Mouse (Mus musculus) brain, embryonic 14.5 days (tissue): ENCODE results near the gene 2410015M20Rik. TPM values are rescaled to one million over a fixed set of nuclear protein-coding genes. Genes with fewer than 3 reads are reported as not detected.
"Not testable (repeated sequence)": the region's sequence is repeated elsewhere in the genome, so short reads cannot be mapped to it uniquely, and the experiment has no call there.

Experiments used
- DNase-seq: peaks from one replicate; pipeline ENCODE4 v3.0.0-alpha.2; 2011; ENCODE audit warnings: low read depth
- CTCF ChIP-seq: fragments of 200-500 bp; IDR thresholded peaks from 2 replicates; pipeline ENCODE4 v1.5.1; 2012; ENCODE audit warnings: inconsistent platforms, mild to moderate bottlenecking, moderate library complexity, borderline replicate concordance; ENCODE audit not compliant: insufficient read depth, insufficient read length; ENCODE audit errors: extremely low read depth
- POLR2A ChIP-seq: fragments of 200-500 bp; IDR thresholded peaks from 2 replicates; pipeline ENCODE4 v1.6.1; 2012; ENCODE audit warnings: mild to moderate bottlenecking, inconsistent platforms, borderline replicate concordance; ENCODE audit not compliant: poor library complexity, insufficient read depth, insufficient read length, severe bottlenecking; ENCODE audit errors: extremely low read depth
- polyA plus RNA-seq: library from polyadenylated mRNA; depleted of rRNA; stranded (reverse); fragments of >200 nt; gene quantifications from 2 replicates; pipeline ENCODE4 v1.2.3, GENCODE M21; 2012; rRNA removed

2410015M20Rik gene
- polyA plus RNA-seq = 101 and 119 TPM in 2 replicates

DNA sequence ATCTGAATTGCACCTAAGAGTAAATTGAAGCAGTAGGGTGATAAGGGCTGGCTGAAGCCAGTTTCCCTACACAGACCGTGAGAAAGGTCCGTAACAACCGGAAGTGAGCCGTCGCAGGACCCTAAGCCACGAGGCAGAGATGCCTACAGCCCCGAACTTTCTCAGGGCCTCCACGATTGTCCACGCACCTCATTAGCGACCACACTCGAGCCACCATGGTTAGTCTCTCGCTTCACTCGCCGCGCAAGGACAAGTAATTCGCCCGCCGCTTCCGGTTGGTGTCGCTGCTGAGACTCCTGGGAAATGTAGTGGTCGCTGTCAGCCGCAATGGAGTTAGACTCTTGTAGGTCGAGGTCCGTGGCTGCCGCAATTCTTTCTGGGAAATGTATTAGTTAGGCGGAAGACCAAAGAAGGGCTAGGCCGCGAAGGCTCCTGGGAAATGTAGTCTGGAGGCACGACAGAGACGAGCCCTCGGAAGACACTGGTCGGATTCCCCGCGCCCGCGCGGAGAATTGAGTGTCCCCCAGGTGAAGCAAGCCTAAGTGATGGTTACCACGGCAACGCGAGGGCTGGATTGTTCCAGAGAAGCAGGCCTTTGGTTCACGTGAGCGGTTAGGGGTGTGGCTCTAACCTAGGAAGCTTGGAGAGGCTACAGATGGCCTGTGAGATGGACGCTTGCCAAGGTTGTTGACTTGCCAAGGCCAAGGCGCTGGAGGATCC is at the start of gene 2410015M20Rik:
TSS of gene 2410015M20Rik (minus strand) at position 320 of the 720 bp plus-strand sequence.
- TF ChIP-seq CTCF (peak; percentile 55; the same call in 1 of the 2 replicates), POLR2A (peak; percentile 21; the same call in 1 of the 2 replicates)
- peak; percentile 99 for DNase-seq

- peak; percentile 31 for DNase-seq
- TF ChIP-seq CTCF (no peak), POLR2A (no peak)
Observed at GRCm38 (mm10) chr17:56656171-56656570, 46.6 kb upstream of the 2410015M20Rik start.

- DNase-seq = no peak
Observed at GRCm38 (mm10) chr17:56655311-56655710, 45.7 kb upstream of the 2410015M20Rik start.

GRCm38 (mm10) chr17:56654771-56655170 is 45.2 kb upstream of the 2410015M20Rik start:
- TF ChIP-seq POLR2A (no peak), CTCF (no peak)
- DNase-seq = no peak

More at GRCm38 (mm10) chr17:56655311-56655710, 45.7 kb upstream of the 2410015M20Rik start:
- TF ChIP-seq CTCF (no peak), POLR2A (no peak)

DNA sequence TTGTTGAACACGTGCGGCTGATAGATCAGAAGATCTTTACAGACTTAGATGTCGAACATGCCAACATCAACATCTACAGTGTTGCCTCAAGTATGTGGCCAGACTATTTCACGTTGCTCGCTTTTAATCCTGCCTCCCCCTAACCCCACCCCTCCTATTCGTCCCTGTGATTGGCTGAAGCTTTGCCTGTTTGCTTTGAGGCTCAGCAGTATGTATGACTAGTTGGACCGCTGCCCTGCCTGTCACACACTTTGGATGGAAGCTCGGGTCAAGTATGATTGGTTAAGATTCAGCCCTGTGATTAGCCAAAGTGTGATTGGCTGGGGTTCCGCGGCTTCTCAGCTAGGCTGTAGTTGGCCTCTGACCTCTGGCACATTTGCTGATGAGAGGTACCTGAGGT is 42.2 kb upstream of the 2410015M20Rik start:
- TF ChIP-seq POLR2A = no peak
- DNase-seq = peak; percentile 39

- DNase-seq = no peak
- TF ChIP-seq CTCF (no peak), POLR2A (no peak)
Observed at GRCm38 (mm10) chr17:56647546-56647945, 38.0 kb upstream of the 2410015M20Rik start.

DNA sequence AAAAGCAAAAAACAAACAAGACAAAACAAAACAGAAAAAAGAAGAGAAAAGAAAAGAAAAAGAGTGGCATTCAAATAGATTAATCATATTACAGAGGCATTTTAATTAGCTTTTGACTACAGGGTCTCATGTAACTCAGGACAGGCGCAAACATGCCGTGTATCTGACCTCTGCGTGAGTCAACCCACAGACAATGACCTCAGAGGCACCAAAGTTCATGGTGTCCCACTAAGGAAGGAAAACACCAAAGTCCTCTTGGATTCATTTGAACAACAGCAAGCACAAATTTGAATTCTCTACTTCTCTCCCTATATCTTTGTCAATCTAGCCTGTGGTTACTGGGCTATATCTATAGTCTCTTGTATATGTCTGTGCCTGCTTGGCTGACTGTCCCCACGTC is 33.7 kb upstream of the 2410015M20Rik start:
- no peak for DNase-seq
- no peak for TF ChIP-seq CTCF
- no peak for TF ChIP-seq POLR2A

GRCm38 (mm10) chr17:56634023-56634422 is 24.5 kb upstream of the 2410015M20Rik start:
- TF ChIP-seq CTCF (no peak), POLR2A (no peak)
- DNase-seq = no peak

GRCm38 (mm10) chr17:56631807-56632206 is 22.2 kb upstream of the 2410015M20Rik start:
- TF ChIP-seq POLR2A (no peak), CTCF (no peak)
- DNase-seq = no peak

DNA sequence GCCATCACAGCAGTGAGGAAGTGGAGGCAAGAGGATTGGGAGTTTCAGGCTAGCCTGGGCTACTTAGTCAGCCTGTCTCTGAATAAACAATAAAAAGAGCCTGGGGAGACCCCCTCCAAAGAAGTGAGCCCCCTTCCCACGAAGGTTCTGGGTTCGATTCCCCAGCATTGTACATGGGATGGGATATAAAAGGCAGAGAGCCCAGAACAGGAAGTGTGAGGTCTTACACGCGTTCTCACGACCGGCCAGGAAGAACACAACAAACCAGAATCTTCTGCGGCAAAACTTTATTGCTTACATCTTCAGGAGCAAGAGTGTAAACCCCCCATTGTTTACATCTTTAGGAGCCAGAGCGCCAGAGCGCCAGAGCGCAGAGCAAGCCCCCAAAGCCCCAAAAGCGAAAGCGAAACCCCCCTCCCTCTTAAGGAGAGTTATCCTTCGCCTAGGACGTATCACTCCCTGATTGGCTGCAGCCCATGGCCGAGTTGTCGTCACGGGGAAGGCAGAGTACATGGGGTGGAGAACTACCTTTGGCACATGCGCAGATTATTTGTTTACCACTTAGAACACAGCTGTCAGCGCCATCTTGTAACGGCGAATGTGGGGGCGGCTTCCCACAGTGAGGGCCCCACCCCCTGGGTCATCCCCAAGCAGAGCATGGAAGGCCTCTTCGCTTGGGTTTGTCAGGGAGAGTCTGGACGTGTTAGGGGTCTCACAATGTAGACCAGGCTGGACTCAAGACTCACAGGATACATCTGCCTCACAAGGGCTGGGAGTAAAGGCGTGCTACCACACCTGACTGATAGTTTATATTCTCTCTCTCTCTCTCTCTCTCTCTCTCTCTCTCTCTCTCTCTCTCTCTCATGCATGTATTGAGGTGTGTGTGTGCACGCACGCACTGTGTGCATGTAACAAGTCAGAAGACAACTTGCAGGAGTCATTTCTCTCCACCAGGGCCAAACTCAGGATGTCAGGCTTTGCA is 20.5 kb upstream of the 2410015M20Rik start:
- DNase-seq = not testable (repeated sequence)

DNA sequence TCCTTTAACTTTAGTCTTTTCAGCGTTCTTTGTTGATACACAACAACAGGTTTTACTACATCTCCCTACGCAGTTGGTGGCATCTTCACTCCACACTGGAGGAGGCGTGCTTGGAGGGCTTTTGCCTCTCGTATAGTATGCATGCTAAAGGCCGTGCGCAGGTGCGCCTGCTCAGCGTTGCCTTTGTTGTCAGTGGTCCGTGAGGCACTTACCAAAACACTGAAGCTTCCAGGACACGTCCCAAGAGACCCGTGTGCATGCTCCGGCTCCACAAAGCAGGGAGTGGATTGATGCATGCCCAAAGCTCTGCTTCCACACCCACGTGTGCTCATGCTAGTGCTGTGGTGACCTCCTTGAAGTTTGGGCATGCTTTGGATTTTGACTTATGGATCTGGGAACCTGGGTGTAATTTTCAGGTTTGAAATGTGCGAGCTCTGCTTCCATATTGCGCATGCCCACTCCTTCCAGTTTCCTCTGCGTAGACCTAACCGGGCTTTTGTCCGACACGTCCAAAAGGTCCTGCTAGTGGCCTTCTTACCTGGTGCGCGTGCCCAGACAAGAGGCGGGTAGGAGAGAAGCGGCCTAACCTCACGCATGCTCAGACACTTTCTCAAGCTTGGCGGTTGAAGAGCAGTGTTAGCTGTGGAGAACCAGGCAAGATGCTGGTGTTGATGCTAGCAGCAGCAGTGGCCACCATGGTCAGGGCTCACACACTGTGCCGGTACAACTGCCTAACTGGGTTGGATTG is 18.1 kb upstream of the 2410015M20Rik start, which contains the start of gene Catsperd:
TSS of gene Catsperd (plus strand) at position 614 of the 748 bp plus-strand sequence.
- TF ChIP-seq POLR2A (no peak), CTCF (no peak)
- DNase-seq = peak; percentile 76
